Mouse (Mus musculus) thymus, adult 18-20 months (tissue): Measurements from ENCODE around the gene Ccdc182.

ENCODE experiments used
- DNase-seq, 2 experiments: peaks; one replicate each; pipeline ENCODE4 v3.0.0; 2022; ENCODE audit warnings: mixed read lengths in 2 of 2

Gene Ccdc182

DNA sequence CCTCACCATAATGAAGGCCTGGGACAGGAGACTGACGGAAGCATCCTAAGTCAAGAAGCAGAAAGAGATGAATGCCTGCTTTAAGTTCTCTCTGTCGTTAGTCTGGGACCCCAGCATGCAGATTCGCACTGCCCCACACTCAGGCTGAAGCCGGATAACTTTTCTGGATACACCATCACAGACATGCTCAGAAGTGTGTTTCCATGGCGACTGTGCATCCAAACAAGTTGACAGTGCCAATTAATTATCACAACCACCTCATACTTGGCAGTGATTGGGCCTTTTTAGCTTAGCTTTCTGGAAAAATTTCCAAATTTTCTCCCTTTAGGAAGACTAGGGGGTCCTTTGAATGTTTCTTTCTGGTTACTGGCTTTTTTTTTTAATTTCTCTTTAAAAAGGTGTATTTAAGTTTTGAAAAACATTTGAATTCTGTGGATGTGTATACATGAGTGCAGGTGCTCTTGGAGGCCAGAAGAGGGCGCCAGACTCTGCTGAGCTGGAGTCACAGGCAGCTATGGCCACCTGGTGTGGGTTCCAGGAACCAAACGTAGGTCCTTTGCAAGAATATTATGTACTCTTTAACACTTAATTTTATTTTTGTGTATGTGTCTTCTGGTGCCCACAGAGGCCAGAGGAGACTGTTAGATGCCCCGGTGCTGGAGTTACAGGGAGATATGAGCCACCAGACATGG, 12.3 kb upstream of the Ccdc182 start:
- no peak for DNase-seq

GRCm38 (mm10) chr11:88282516-88282915, 11.3 kb upstream of the Ccdc182 start:
- DNase-seq: no peak

DNA sequence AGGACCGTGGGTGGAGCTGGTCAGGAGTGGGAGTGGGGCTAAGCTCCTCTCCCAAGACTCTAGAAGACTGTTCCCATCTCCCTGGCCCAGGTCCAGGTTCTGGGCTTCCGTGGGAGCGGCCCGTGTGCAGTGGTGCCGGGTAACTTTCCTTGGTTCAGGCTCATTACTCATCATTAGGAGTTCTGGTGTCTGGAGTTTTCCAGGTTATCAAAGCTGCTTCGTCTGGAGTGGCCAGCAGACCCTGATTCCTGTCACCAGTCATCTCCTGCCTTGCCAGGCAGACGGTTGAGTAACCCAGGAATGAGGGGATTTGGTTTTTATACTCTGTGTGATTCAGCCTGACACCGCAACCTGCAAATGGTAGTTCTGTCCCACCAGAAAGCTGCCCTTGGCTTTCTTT, 7.8 kb upstream of the Ccdc182 start:
- DNase-seq: no peak

GRCm38 (mm10) chr11:88288400-88288799, 5.5 kb upstream of the Ccdc182 start:
- no peak for DNase-seq

DNA sequence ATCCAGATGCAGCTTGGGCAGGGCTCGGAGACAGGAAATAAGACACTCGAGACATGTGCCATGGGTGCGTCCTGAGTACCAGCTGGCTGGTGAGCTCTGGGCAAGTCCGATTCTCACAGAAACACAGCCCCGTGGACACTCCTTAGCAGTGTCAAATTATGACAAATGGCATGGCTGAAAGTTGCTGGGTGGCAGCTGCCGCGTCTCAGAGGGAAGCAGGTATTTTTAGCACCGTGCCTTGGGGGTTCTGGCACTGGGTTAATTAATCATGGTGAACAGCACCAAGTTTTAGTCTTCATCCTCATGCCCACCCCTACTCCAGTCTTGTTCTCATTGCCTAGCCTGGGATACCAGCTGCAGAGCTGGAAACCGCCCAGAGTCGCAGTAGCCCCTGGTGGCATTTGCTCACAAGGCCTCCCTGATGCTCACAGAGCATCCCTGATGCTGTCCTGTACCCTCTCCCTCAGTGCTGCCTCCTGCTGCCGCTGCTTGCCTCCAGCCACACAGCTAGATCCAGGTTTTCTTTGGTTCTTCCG, 5.0 kb upstream of the Ccdc182 start:
- no peak for DNase-seq

GRCm38 (mm10) chr11:88291245-88291644, 2.6 kb upstream of the Ccdc182 start:
- DNase-seq: no peak

DNA sequence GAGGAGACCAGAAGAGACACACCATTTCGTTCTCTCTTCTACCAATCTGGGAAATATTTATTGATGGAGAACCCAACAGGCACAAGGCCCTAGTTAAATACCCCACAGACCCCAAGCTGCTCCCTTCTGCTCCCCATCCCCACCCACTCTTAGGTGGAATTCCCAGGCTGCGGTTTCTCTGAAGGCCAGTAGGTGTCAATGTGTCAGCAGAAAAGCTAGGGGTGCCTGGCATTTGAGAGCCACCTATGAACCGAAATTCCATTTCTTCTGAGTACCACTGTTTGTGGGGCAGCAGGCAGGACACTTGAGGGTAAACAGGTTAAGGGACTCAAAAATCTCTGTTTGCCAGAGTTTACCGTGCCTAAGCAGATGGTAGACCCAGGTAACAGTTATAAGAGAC, 2.2 kb upstream of the Ccdc182 start:
- DNase-seq: no peak

GRCm38 (mm10) chr11:88294394-88294710, 494 bp downstream of the Ccdc182 start:
- no peak for DNase-seq

DNA sequence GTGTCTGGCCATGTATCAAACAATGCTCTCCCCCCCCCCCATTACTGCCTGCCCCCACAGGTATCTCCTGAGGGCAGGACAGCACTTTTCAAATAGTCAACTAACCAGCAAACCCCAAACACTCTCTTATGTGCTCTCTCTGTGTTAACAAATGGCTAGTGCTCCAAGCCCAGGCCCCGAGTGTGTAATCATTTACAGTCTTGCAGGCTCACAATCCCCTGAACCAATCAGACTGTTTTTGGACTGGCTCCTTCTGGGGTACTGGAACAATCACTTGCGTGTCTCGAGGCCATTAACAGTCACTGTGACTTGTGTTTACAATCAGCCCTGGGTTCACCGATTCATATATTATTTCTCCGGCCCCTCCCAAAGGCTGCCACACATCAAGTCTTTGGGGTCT, 1.4 kb downstream of the Ccdc182 start:
- no peak for DNase-seq

GRCm38 (mm10) chr11:88297526-88297925, 3.7 kb downstream of the Ccdc182 start:
- no peak for DNase-seq

- no peak for DNase-seq
Measured at GRCm38 (mm10) chr11:88299345-88299744, 5.5 kb downstream of the Ccdc182 start.

DNA sequence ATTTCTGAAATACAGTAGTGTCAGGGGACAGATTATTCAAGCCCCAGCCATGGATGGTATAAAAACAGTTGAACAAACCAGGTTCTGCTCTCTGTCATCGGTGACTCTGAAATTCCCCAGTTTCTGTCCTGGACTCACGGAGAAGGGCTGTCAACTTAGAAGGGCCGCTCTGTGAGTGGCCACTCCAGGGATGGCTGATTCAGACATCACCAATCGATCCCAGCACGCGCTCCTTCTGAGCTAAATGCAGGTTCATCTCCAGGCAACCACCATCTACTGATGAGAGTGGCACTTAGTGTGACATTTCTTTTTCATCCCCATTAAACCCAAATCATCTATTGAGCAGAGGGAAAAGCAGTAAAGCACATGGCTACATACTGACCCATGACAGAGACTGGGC, 7.8 kb downstream of the Ccdc182 start:
- DNase-seq: no peak

- DNase-seq: no peak
Measured at GRCm38 (mm10) chr11:88305759-88306158, 11.9 kb downstream of the Ccdc182 start.

GRCm38 (mm10) chr11:88307616-88308543, 14.0 kb downstream of the Ccdc182 start:
- no peak for DNase-seq

GRCm38 (mm10) chr11:88309059-88309700, 15.3 kb downstream of the Ccdc182 start:
- DNase-seq: no peak

DNA sequence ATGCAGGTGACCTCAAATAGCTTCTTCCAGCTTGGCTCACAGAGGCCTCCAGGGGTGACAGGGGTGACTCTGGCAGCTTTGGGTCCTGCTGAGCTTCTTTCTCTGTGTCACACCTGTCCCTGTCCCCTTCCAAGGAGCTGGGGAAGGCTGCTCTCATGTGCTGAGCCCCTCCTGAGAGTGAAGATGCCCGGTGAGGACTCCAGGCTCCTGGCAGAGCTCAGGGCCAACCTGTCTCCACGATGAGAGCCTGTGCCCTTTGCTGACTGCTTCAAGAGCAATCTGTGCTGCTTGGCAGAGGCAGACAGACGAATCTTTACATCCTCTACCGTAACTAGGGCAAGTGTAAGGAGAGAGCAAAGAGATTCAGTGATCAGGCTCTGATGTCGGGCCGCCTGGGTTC, 16.9 kb downstream of the Ccdc182 start:
- no peak for DNase-seq

DNA sequence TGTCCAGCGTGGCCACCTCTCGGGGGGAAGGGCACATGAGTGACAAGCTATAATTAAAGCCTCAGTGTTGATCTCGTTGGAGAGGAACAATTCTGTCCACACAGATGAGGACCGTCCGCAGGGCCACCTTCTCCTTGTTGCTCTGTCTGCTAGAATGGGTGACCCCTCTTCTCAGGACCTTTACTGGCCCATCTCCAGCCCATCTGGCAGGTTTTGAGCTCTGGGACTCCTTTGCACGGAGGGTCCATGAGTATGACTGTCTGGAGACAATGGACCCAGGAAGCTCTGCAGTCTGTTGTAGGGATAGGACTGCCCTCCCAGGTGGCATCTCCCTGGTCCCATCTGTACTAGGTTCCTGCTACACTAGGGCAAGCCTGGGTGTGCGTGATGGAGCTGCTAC, 17.7 kb downstream of the Ccdc182 start:
- DNase-seq: no peak

- no peak for DNase-seq
Measured at GRCm38 (mm10) chr11:88313512-88313911, 19.7 kb downstream of the Ccdc182 start.

DNA sequence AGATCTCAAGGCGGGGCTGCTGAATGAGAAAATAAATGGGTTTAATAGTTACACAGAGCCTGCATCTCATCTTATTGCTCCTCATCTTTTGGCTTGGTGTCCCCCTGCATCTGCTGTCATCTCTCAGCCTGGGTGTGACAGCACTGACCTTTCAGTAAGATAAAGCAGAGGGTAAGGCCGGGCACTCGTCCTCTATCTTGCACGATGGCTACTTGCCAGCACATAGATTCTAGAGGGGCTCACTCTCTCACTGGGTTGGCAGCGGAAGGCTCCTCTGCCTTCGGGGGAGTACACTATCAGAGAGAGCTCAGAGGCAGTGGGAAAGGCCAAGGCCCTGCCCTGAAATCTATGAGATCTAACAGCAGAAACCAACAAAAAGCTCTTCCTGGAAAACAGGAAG, 20.6 kb downstream of the Ccdc182 start:
- no peak for DNase-seq

DNA sequence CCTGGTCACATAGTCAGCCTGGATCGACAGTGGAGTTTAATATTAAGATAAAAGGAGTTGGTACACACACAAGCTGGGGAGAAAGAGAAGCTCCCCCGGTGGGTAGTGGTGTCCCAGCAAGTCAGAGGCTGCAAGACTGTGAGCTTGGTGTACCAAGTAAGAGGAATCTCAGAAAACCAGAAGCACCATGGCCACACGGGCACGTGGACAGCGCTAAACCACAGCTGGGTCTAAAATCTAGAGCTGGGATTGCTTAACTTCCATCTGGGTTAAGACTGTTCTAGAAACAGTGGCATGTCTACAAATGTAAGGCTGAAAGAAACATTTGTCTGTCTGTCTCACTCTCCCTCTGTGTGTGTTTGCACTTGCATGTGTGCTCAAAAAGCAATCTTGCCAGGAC, 21.5 kb downstream of the Ccdc182 start:
- no peak for DNase-seq

DNA sequence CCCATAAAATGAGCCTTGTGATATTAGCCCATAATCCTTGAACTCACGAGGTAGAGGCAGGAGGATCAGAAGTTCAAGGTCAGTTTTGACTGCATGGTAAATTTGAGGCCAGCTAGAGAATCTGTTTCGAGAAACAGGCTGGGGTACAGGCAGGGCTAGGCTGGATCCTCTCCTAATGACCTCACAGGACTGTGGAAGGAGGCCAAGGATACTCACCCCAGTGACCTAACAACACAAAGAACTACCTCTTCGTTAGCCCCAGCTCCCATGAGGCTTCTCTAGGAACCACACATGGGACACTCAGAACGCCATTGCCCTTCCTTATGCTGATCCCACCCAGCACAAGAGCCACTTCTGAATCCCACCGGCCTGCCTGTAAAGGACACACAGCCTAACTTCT, 25.0 kb downstream of the Ccdc182 start:
- DNase-seq: no peak

GRCm38 (mm10) chr11:88327016-88327415, 33.2 kb downstream of the Ccdc182 start:
- DNase-seq: no peak

DNA sequence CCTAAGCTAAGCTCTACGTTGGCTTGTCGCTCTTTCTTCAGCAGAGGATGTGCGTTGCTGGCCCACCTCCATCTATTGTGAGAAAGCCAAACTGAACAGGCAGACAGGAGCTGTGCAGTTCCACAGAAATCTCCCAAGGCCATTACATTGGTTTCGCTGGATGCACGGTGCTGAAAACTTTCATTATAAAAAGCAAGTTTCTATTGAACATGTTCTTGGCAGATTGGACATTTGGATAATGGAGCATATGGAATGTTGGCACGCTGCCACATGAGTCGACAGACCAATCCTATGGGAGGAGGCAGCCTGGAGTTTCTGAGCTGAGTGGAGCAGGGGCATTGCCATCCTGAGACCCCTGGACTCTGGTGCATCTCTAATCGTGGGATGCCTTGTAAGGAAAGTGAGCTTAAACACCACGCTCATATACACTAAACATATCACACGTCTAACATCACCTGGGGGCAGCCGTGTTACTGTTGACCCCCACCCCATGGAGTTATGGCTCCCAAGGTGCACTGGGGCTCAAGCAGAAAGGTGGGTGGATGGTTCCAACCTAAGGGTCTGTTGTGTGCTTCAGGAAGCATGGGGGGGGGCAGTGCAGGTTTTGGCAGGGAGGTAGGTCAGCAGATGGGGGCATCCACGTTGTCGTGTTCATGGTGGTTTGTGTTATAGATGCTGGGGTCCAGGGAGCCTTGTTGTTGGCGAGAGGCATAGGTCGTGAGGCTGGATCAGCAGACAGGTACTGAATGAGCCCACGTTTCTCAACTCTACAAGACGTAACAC, 35.1 kb downstream of the Ccdc182 start:
- no peak for DNase-seq
